Mouse (Mus musculus) myocyte (in vitro differentiated cells): ENCODE data around the gene Tas1r1. TPM values are rescaled to one million over a fixed set of nuclear protein-coding genes. Genes with fewer than 3 reads are reported as not detected.
A peak's percentile ranks its signal among the peaks of the same experiment; 100 is the strongest.

Experiments
- H3K27me3 ChIP-seq: one replicate; pipeline ENCODE4 v1.6.1; 2011; ENCODE audit not compliant: control insufficient read depth, insufficient read depth, insufficient read length
- H3K36me3 ChIP-seq: one replicate; pipeline ENCODE4 v1.6.1; 2011; ENCODE audit not compliant: control insufficient read depth, insufficient read depth
- H3K4me2 ChIP-seq: one replicate; pipeline ENCODE4 v1.6.1; 2011; ENCODE audit warnings: low read depth, control low read depth
- H3K4me3 ChIP-seq: one replicate; pipeline ENCODE4 v1.5.1; 2011; ENCODE audit warnings: mild to moderate bottlenecking, control low read depth, moderate library complexity
- H3K79me2 ChIP-seq: one replicate; pipeline ENCODE4 v1.6.1; 2011; ENCODE audit not compliant: control insufficient read depth, insufficient read depth
- H3ac ChIP-seq: one replicate; pipeline ENCODE4 v1.6.1; 2011; ENCODE audit not compliant: control insufficient read depth, insufficient read length
- CEBPB ChIP-seq: IDR thresholded peaks from 2 replicates; pipeline ENCODE4 v1.6.1; 2011; ENCODE audit warnings: mild to moderate bottlenecking, moderate library complexity; ENCODE audit not compliant: poor library complexity, insufficient read depth, severe bottlenecking
- E2F4 ChIP-seq: IDR thresholded peaks from one replicate; pipeline ENCODE4 v1.6.1; 2011; ENCODE audit warnings: mild to moderate bottlenecking, control low read depth, moderate library complexity; ENCODE audit not compliant: insufficient read depth
- MAX ChIP-seq: IDR thresholded peaks from one replicate; pipeline ENCODE4 v1.6.1; 2011; ENCODE audit warnings: low read depth, mild to moderate bottlenecking, control low read depth
- MYOD1 ChIP-seq, 3 experiments: IDR thresholded peaks; one replicate each; pipeline ENCODE4 v1.6.1; 2011; ENCODE audit warnings: control low read depth in 2 of 3, low read depth in 2 of 3, mild to moderate bottlenecking in 2 of 3, moderate library complexity in 1 of 3; ENCODE audit not compliant: insufficient read length in 2 of 3, control insufficient read depth in 1 of 3
- MYOG ChIP-seq, 3 experiments: IDR thresholded peaks; one replicate each; pipeline ENCODE4 v1.6.1; 2011; ENCODE audit warnings: control low read depth in 2 of 3, low read depth in 2 of 3, mild to moderate bottlenecking in 2 of 3; ENCODE audit not compliant: insufficient read length in 2 of 3, control insufficient read depth in 1 of 3, insufficient read depth in 1 of 3
- POLR2A ChIP-seq: IDR thresholded peaks from one replicate; pipeline ENCODE4 v1.6.1; 2011; ENCODE audit warnings: low read depth, mild to moderate bottlenecking, control low read depth, moderate library complexity; ENCODE audit not compliant: insufficient read length
- POLR2AphosphoS2 ChIP-seq: IDR thresholded peaks from one replicate; pipeline ENCODE4 v1.6.1; 2011; ENCODE audit warnings: low read depth, control low read depth; ENCODE audit not compliant: insufficient read length
- REST ChIP-seq: IDR thresholded peaks from one replicate; pipeline ENCODE4 v1.6.1; 2011; ENCODE audit warnings: mild to moderate bottlenecking, control low read depth, moderate library complexity; ENCODE audit not compliant: insufficient read depth, insufficient read length
- SRF ChIP-seq: IDR thresholded peaks from one replicate; pipeline ENCODE4 v1.6.1; 2011; ENCODE audit warnings: low read depth; ENCODE audit not compliant: control insufficient read depth, insufficient read length
- TCF12 ChIP-seq: IDR thresholded peaks from one replicate; pipeline ENCODE4 v1.6.1; 2011; ENCODE audit warnings: mild to moderate bottlenecking, control low read depth; ENCODE audit not compliant: poor library complexity, insufficient read depth, severe bottlenecking
- TCF3 ChIP-seq: IDR thresholded peaks from one replicate; pipeline ENCODE4 v1.6.1; 2011; ENCODE audit warnings: low read depth, control low read depth; ENCODE audit not compliant: insufficient read length
- USF1 ChIP-seq: IDR thresholded peaks from one replicate; pipeline ENCODE4 v1.6.1; 2011; ENCODE audit warnings: low read depth, mild to moderate bottlenecking, control low read depth, moderate library complexity
- polyA plus RNA-seq: library from polyadenylated mRNA; unstranded; fragments of >200 nt; fragmentation: generic; extraction: Trizol; gene quantifications from one replicate; pipeline ENCODE4 v1.2.1, GENCODE M21; 2012; ENCODE audit warnings: missing spikeins

The Tas1r1 gene
- polyA plus RNA-seq, 1 experiment, result 14.7 TPM

DNA sequence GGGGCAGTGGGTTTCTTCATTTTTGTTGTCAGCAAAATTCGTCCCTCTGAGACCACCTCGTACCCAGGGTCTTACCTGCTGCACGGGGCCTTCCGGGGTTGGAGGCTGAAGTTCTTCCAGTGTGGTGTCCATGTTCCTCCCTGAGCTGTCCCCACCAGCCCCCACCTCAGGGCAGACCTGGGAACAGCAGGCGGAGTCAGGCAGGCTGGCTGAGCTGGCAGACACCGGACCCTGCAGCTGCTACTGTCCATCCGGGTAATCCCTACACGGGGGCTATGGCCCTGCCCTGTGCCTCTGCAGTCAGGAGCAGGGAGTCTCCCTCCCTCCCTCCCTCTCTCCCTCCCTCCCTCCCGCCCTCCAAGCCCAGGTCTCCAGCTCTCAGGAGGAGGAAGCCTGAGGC is 54.8 kb downstream of the Tas1r1 start:
- peaks cover 16% of the 10 kb centered on the region for H3K79me2 ChIP-seq
- H3K27me3 ChIP-seq, result no peaks in the 10 kb centered on the region
- H3K36me3 ChIP-seq, result peaks cover 7% of the 10 kb centered on the region
- TF ChIP-seq MYOG (IDR thresholded peaks at IDR 0.05; ENCODE audit: control insufficient read depth in 1 of 3, insufficient read depth in 1 of 3, insufficient read length in 2 of 3, low read depth in 2 of 3) (peak; percentile 52 to 93 (median 62)), TCF3 (peak; percentile 96), POLR2AphosphoS2 (peak; percentile 85), POLR2A (peak; percentile 69), USF1 (no peak), MYOD1 (IDR thresholded peaks at IDR 0.05; ENCODE audit: control insufficient read depth in 1 of 3, insufficient read length in 2 of 3, low read depth in 2 of 3) (peak; percentile 85 to 100 (median 100)), TCF12 (peak; percentile 80), CEBPB (no peak)
- H3ac ChIP-seq, result peak overlapping the region; percentile 41
- peak overlapping the region; percentile 46 for H3K4me3 ChIP-seq
- peak overlapping the region; percentile 76 for H3K4me2 ChIP-seq

DNA sequence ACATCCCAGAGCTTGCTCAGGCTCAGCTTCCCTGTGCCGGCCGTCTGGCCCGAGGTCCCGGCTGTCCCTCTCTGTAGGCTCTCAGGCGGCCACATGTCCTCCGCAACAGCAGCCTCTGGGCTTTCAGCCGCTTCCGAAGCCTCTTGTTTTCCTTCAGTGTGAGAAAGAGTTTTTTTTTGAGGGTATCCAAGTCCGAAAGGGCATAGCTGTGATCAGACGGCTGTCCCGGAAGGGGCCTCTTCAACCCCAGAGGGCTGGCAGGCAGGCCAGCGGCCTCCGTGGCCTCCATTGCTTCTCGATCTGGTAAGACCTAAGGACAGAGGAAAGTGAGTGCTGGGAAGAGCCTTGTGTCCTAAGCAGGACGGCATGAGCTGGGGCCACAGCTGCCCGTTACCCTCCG is 55.3 kb downstream of the Tas1r1 start:
- Histone ChIP-seq H3ac (peak overlapping the region; percentile 41), H3K36me3 (peaks cover 7% of the 10 kb centered on the region), H3K4me3 (peak overlapping the region; percentile 46)

DNA sequence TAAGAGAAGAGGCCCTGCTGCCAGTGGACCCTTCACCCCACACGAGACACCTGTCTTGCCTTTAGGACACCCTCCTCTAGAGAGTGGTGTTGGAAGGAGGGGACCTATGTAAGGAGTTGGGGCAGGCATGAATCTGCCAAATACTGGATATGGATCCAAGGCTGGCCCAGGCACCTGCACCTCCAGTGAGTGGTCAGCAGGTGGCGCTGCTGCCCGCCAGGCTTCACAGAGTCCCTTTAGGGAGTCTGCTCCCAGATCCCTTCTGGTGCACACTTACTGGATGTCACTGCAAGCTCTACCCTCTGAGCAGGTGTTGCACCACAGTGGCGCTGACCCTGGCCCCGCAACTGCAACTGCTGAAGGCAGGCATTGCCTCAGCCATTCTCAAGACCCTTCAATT is 57.0 kb downstream of the Tas1r1 start:
- TF ChIP-seq TCF12 (no peak), REST (no peak), CEBPB (no peak), E2F4 (no peak), MYOD1 (IDR thresholded peaks at IDR 0.05; ENCODE audit: control insufficient read depth in 1 of 3, insufficient read length in 2 of 3, low read depth in 2 of 3) (peak in 2 of 3 experiments; percentile 66 to 75), POLR2A (peak; percentile 29), MAX (no peak), POLR2AphosphoS2 (peak; percentile 87), TCF3 (no peak), MYOG (IDR thresholded peaks at IDR 0.05; ENCODE audit: control insufficient read depth in 1 of 3, insufficient read depth in 1 of 3, insufficient read length in 2 of 3, low read depth in 2 of 3) (peak in 2 of 3 experiments; percentile 31 to 46), SRF (peak; percentile 49), USF1 (no peak)

More for the DNA sequence above, 55.3 kb downstream of the Tas1r1 start:
- H3K27me3 ChIP-seq, result no peaks in the 10 kb centered on the region
- H3K79me2 ChIP-seq, result peaks cover 11% of the 10 kb centered on the region
- H3K4me2 ChIP-seq, result peak overlapping the region; percentile 71
- TF ChIP-seq REST (no peak), POLR2AphosphoS2 (no peak), TCF12 (no peak), CEBPB (no peak), POLR2A (no peak), MAX (no peak), USF1 (no peak), MYOD1 (IDR thresholded peaks at IDR 0.05; ENCODE audit: control insufficient read depth in 1 of 3, insufficient read length in 2 of 3, low read depth in 2 of 3) (no peak), MYOG (IDR thresholded peaks at IDR 0.05; ENCODE audit: control insufficient read depth in 1 of 3, insufficient read depth in 1 of 3, insufficient read length in 2 of 3, low read depth in 2 of 3) (no peak), E2F4 (no peak), SRF (no peak), TCF3 (no peak)

GRCm38 (mm10) chr4:151980699-151981098 is 57.7 kb downstream of the Tas1r1 start:
- Histone ChIP-seq H3K27me3 (no peaks in the 10 kb centered on the region), H3ac (no peak overlapping the region), H3K4me2 (no peak overlapping the region), H3K79me2 (peaks cover 6% of the 10 kb centered on the region), H3K4me3 (no peak overlapping the region), H3K36me3 (peaks cover 8% of the 10 kb centered on the region)
- TF ChIP-seq TCF3 (no peak), POLR2AphosphoS2 (peak; percentile 44), POLR2A (no peak)

More for the DNA sequence above, 57.0 kb downstream of the Tas1r1 start:
- H3K4me2 ChIP-seq, result peak overlapping the region; percentile 5
- H3K79me2 ChIP-seq, result peaks cover 6% of the 10 kb centered on the region
- no peak overlapping the region for H3ac ChIP-seq
- no peaks in the 10 kb centered on the region for H3K27me3 ChIP-seq
- H3K36me3 ChIP-seq, result peaks cover 7% of the 10 kb centered on the region
- no peak overlapping the region for H3K4me3 ChIP-seq

Other genes starting within 250 kb of the Tas1r1 start
- gene Camta1, start 176.7 kb downstream of the Tas1r1 start, polyA plus RNA-seq, result 40.6 TPM
- gene Dnajc11, start 104.9 kb downstream of the Tas1r1 start, polyA plus RNA-seq, result 45.5 TPM
- gene Thap3, start 49.6 kb downstream of the Tas1r1 start, polyA plus RNA-seq, result 46.4 TPM
- 13.5 TPM for gene Phf13, start 42.3 kb downstream of the Tas1r1 start, polyA plus RNA-seq
- gene Klhl21, start 29.8 kb downstream of the Tas1r1 start, polyA plus RNA-seq, result 25.8 TPM
- 7.2 TPM for gene Zbtb48, start 10.9 kb downstream of the Tas1r1 start, polyA plus RNA-seq
- 28.5 TPM for gene Nol9, start 753 bp upstream of the Tas1r1 start, polyA plus RNA-seq
- gene Plekhg5, start 33.9 kb upstream of the Tas1r1 start, polyA plus RNA-seq, result 65.8 TPM
- 4.0 TPM for gene Tnfrsf25, start 77.4 kb upstream of the Tas1r1 start, polyA plus RNA-seq
- 0.65 TPM for gene Espn, start 113.8 kb upstream of the Tas1r1 start, polyA plus RNA-seq
- gene Hes2, start 120.3 kb upstream of the Tas1r1 start, polyA plus RNA-seq, result not detected
- 167 TPM for gene Acot7, start 139.6 kb upstream of the Tas1r1 start, polyA plus RNA-seq
- 6.5 TPM for gene Gpr153, start 235.7 kb upstream of the Tas1r1 start, polyA plus RNA-seq